Mouse (Mus musculus): Measurements from ENCODE around the gene Gpr18. TPM values are rescaled to one million over a fixed set of nuclear protein-coding genes. Genes with fewer than 3 reads are reported as not detected.
A peak's percentile ranks its signal among the peaks of the same experiment; 100 is the strongest.

The Gpr18 gene
- polyA plus RNA-seq, 1 experiment from 2014 or later = 0.08 TPM

- WGBS = 69% methylated on average over 3 of the region's 3 CpGs
- Histone ChIP-seq H3K4me1 (replicated peaks; ENCODE audit: insufficient read depth, low read length) (no peaks in the 10 kb centered on the region), H3K9ac (ENCODE audit: low read depth, low read length) (no peak overlapping the region), H3K27ac (no peak overlapping the region), H3K4me3 (replicated peaks; ENCODE audit: low read depth, low read length) (no peak overlapping the region), H3K9me3 (replicated peaks; ENCODE audit: low read length) (no peaks in the 10 kb centered on the region), H3K27me3 (ENCODE audit: insufficient read depth, low read length) (no peaks in the 10 kb centered on the region), H3K4me2 (ENCODE audit: low read length) (no peak overlapping the region), H3K36me3 (ENCODE audit: insufficient read depth, low read length) (no peaks in the 10 kb centered on the region; the same call in 1 of the 2 replicates)
- DNase-seq (ENCODE audit: low spot score) (no peak), ATAC-seq (replicated peaks; ENCODE audit: low FRiP score, low read depth) (no peak)
- no peak for TF ChIP-seq CTCF (IDR thresholded peaks at IDR 0.05; ENCODE audit: low read depth)
Measured at GRCm38 (mm10) chr14:121899071-121899470, 16.5 kb downstream of the Gpr18 start.

DNA sequence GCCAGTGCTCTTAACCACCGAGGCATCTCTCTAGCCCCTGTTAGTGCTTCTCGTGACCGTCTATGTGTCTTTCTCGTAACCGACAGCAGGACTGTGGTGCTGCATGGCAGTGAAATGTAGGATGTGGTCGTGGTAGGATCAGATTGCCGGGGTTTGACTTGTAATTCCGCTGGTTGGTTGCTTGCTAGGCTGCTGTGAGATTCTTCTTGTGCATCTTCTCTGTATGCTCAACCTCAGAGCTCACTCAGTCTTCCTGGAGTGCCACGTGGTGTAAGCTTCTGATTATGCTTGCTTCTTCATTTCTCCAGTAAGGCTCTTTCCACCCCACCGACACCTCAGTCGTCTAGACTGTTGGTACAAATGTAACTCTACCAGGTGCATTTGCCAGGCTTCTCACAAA is 17.1 kb downstream of the Gpr18 start:
- no peaks in the 10 kb centered on the region; the same call in 1 of the 2 replicates for H3K36me3 ChIP-seq (ENCODE audit: insufficient read depth, low read length)
- H3K9ac ChIP-seq (ENCODE audit: low read depth, low read length) = no peak overlapping the region
- H3K9me3 ChIP-seq (replicated peaks; ENCODE audit: low read length) = no peaks in the 10 kb centered on the region
- H3K4me3 ChIP-seq (replicated peaks; ENCODE audit: low read depth, low read length) = no peak overlapping the region
- ATAC-seq (replicated peaks; ENCODE audit: low FRiP score, low read depth) (no peak), DNase-seq (ENCODE audit: low spot score) (no peak)
- no peaks in the 10 kb centered on the region for H3K4me1 ChIP-seq (replicated peaks; ENCODE audit: insufficient read depth, low read length)
- no peaks in the 10 kb centered on the region for H3K27me3 ChIP-seq (ENCODE audit: insufficient read depth, low read length)
- H3K4me2 ChIP-seq (ENCODE audit: low read length) = no peak overlapping the region
- no peak for TF ChIP-seq CTCF (IDR thresholded peaks at IDR 0.05; ENCODE audit: low read depth)
- 79% methylated on average over 11 of the region's 11 CpGs for WGBS
- H3K27ac ChIP-seq = no peak overlapping the region

GRCm38 (mm10) chr14:121897773-121898172 is 17.8 kb downstream of the Gpr18 start:
- H3K9ac ChIP-seq (ENCODE audit: low read depth, low read length) = no peak overlapping the region
- H3K36me3 ChIP-seq (ENCODE audit: insufficient read depth, low read length) = no peaks in the 10 kb centered on the region; the same call in 1 of the 2 replicates
- no peak for TF ChIP-seq CTCF (IDR thresholded peaks at IDR 0.05; ENCODE audit: low read depth)
- ATAC-seq (replicated peaks; ENCODE audit: low FRiP score, low read depth) = no peak
- H3K27me3 ChIP-seq (ENCODE audit: insufficient read depth, low read length) = no peaks in the 10 kb centered on the region
- no peaks in the 10 kb centered on the region for H3K9me3 ChIP-seq (replicated peaks; ENCODE audit: low read length)
- H3K4me3 ChIP-seq (replicated peaks; ENCODE audit: low read depth, low read length) = no peak overlapping the region
- H3K27ac ChIP-seq = no peak overlapping the region
- no peak for DNase-seq (ENCODE audit: low spot score)
- no peak overlapping the region for H3K4me2 ChIP-seq (ENCODE audit: low read length)
- H3K4me1 ChIP-seq (replicated peaks; ENCODE audit: insufficient read depth, low read length) = no peaks in the 10 kb centered on the region
- 89% methylated on average over 2 of the region's 2 CpGs for WGBS

DNA sequence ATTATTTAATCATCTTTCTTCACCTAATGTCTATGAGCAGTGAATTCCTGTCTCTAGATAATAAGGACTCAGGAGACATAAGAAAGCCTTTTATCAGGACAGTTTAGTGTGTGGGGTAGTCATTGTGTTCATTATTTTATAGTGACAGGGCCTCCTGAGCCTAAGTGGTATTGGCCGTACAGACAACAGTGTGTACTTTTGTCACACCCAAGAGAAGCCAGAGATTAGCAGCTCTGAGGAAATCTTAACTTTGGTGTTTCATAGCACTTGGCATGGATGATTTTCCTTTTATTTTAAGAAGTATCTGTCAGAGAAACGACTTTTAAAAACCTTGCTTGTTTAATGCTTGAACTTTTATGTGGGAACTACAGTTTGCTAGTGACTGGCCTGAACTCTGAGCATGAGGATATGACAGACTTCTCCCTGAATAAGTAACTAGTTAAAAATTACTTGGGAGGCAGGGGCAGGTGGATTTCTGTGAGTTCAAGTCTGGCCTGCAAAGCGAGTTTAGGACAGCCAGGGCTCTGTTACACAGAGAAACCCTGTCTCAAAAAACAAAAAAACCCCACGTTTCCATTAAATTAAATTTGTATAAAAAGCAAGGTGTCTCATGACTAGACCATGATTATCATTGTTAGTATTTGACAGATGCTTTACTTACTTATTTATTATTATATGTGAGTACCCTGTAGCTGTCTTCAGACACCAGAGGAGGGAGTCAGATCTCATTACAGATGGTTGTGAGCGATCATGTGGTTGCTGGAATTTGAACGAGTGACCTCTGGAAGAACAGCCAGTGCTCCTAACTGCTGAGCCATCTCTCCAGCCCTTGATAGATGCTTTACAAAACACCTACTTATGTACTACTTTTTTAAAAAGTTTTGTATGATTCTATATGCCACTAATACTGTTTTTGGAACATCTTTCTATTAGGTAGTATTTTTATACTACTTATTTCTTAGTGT is 19.2 kb downstream of the Gpr18 start:
- H3K27me3 ChIP-seq (ENCODE audit: insufficient read depth, low read length) = no peaks in the 10 kb centered on the region
- no peak overlapping the region for H3K4me3 ChIP-seq (replicated peaks; ENCODE audit: low read depth, low read length)
- ATAC-seq (replicated peaks; ENCODE audit: low FRiP score, low read depth) (no peak), DNase-seq (ENCODE audit: low spot score) (no peak)
- H3K4me2 ChIP-seq (ENCODE audit: low read length) = no peak overlapping the region
- WGBS = 56% methylated on average over 6 of the region's 6 CpGs
- TF ChIP-seq CTCF (IDR thresholded peaks at IDR 0.05; ENCODE audit: low read depth) = no peak
- H3K9me3 ChIP-seq (replicated peaks; ENCODE audit: low read length) = no peaks in the 10 kb centered on the region
- H3K4me1 ChIP-seq (replicated peaks; ENCODE audit: insufficient read depth, low read length) = no peaks in the 10 kb centered on the region
- H3K36me3 ChIP-seq (ENCODE audit: insufficient read depth, low read length) = no peaks in the 10 kb centered on the region
- H3K27ac ChIP-seq = 0 out of 2 replicates have a peak overlapping the region, but pooled peaks have one; percentile 19
- no peak overlapping the region for H3K9ac ChIP-seq (ENCODE audit: low read depth, low read length)

DNA sequence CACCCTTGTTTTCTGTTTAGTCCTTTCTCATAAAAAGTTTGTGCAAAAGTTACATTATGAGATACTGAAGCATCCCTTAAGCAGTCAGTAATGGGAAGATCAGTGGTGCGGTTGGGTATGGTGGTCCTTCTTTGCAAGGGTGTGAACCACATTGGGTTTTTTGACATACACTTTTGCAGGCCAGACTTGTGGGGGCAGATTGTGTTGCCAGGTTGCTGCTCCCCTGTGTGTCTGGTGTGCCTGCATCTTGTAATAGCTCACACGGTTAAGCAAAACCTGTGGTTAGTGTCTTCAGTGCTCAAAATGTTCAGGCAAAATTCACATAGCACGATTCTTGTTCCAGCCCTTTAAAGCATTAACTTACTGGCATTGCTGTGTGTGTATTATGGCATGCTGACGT is 20.3 kb downstream of the Gpr18 start:
- H3K36me3 ChIP-seq (ENCODE audit: insufficient read depth, low read length) = no peaks in the 10 kb centered on the region
- H3K4me1 ChIP-seq (replicated peaks; ENCODE audit: insufficient read depth, low read length) = no peaks in the 10 kb centered on the region
- ATAC-seq (replicated peaks; ENCODE audit: low FRiP score, low read depth) = no peak
- no peak overlapping the region for H3K27ac ChIP-seq
- no peak overlapping the region for H3K4me2 ChIP-seq (ENCODE audit: low read length)
- H3K9me3 ChIP-seq (replicated peaks; ENCODE audit: low read length) = no peaks in the 10 kb centered on the region
- no peak for DNase-seq (ENCODE audit: low spot score)
- no peak for TF ChIP-seq CTCF (IDR thresholded peaks at IDR 0.05; ENCODE audit: low read depth)
- no peak overlapping the region for H3K9ac ChIP-seq (ENCODE audit: low read depth, low read length)
- no peaks in the 10 kb centered on the region for H3K27me3 ChIP-seq (ENCODE audit: insufficient read depth, low read length)
- no peak overlapping the region for H3K4me3 ChIP-seq (replicated peaks; ENCODE audit: low read depth, low read length)
- 88% methylated on average over 4 of the region's 4 CpGs for WGBS

DNA sequence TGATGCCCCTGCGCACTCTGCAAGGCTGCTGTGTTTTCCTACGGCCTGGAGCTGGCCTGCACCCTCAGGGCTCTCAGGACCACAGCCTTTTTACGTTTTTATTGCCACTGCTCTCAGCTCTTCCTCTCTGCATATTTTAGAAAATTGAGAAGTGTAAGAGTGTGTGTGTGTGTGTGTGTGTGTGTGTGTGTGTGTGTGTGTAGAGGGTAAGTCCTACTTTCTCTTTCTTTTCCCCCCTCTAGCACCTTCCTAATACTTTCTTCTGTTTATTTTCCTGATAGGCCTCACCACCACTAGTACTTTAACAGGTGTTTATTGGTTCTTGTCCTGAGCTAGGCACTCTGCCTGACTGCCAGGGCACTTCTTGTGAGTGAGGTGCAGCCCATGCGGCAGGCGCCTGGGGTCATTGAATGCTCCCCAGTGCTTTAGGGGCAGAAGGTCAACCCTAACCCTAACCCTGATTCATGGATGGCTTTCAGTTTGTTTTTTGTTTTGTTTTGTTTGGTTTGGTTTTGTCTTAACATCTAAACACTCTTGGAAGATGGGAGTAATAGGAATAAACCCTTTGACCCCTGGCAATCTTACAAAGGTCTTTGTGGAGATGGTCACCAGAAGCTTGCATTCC is 21.0 kb downstream of the Gpr18 start:
- H3K4me2 ChIP-seq (ENCODE audit: low read length) = no peak overlapping the region
- TF ChIP-seq CTCF (IDR thresholded peaks at IDR 0.05; ENCODE audit: low read depth) = no peak
- H3K9me3 ChIP-seq (replicated peaks; ENCODE audit: low read length) = no peaks in the 10 kb centered on the region
- DNase-seq (ENCODE audit: low spot score) (no peak), ATAC-seq (replicated peaks; ENCODE audit: low FRiP score, low read depth) (no peak)
- no peaks in the 10 kb centered on the region for H3K27me3 ChIP-seq (ENCODE audit: insufficient read depth, low read length)
- H3K27ac ChIP-seq = no peak overlapping the region
- H3K36me3 ChIP-seq (ENCODE audit: insufficient read depth, low read length) = no peaks in the 10 kb centered on the region
- WGBS = 59% methylated on average over 5 of the region's 5 CpGs
- H3K4me3 ChIP-seq (replicated peaks; ENCODE audit: low read depth, low read length) = no peak overlapping the region
- H3K9ac ChIP-seq (ENCODE audit: low read depth, low read length) = no peak overlapping the region
- H3K4me1 ChIP-seq (replicated peaks; ENCODE audit: insufficient read depth, low read length) = no peaks in the 10 kb centered on the region
